Mouse (Mus musculus): ENCODE measurements around the gene Cpt1c. TPM values are rescaled to one million over a fixed set of nuclear protein-coding genes. Genes with fewer than 3 reads are reported as not detected.
"Not testable (repeated sequence)": the region's sequence is repeated elsewhere in the genome, so short reads cannot be mapped to it uniquely, and the experiment has no call there.

The Cpt1c gene
- polyA plus RNA-seq (2014; fragmentation: Nextera tagmentation; extraction: Ambion mirVana) = 26.3 and 27.2 TPM in 2 replicates

GRCm38 (mm10) chr7:44974383-44975116 lies at the start of gene Cpt1c:
Gene Cpt1c (minus strand): TSS chr7:44974851.
- Histone ChIP-seq H3K9me3 (ENCODE audit: control insufficient read depth, low read length) (no peaks in the 10 kb centered on the region), H3K27me3 (ENCODE audit: control insufficient read depth, insufficient read depth, low read length) (no peaks in the 10 kb centered on the region), H3K4me2 (ENCODE audit: low read depth, low read length, severe bottlenecking) (peak within 1 kb of the TSS; percentile 86), H3K36me3 (ENCODE audit: control insufficient read depth, insufficient read depth, low read length) (peaks cover 26% of the 10 kb centered on the region), H3K9ac (ENCODE audit: low read length) (peak within 1 kb of the TSS; percentile 72), H3K4me1 (replicated peaks; ENCODE audit: control insufficient read depth, insufficient read depth, low read length) (peaks cover 10% of the 10 kb centered on the region; the same call in 1 of the 2 replicates), H3K27ac (ENCODE audit: low read depth, low read length) (peak within 1 kb of the TSS; percentile 82), H3K4me3 (ENCODE audit: low read depth, low read length) (peak within 1 kb of the TSS; percentile 44)
- ATAC-seq (replicated peaks; ENCODE audit: low FRiP score) (peak; percentile 53), DNase-seq (ENCODE audit: low spot score) (peak; percentile 90)
- WGBS = 1% methylated on average over 22 of the region's 22 CpGs

DNA sequence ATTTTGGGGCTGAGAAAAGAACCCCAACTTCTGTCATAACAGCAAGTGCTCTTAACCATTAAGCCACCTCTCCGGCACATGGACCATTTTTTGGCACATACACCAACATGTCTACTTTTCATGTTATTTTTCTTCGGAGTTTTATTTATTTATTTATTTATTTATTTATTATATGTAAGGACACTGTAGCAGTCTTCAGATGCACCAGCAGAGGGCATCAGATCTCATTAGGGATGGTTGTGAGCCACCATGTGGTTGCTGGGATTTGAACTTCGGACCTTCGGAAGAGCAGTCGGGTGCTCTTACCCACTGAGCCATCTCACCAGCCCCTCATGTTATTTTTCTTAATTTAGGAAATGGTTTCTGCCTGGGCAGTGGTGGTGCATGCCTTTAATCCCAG lies 49.1 kb upstream of the Cpt1c start:
- H3K27ac ChIP-seq (ENCODE audit: low read depth, low read length); H3K4me1 ChIP-seq (replicated peaks; ENCODE audit: control insufficient read depth, insufficient read depth, low read length); ATAC-seq (replicated peaks; ENCODE audit: low FRiP score); H3K9ac ChIP-seq (ENCODE audit: low read length); H3K27me3 ChIP-seq (ENCODE audit: control insufficient read depth, insufficient read depth, low read length); H3K4me3 ChIP-seq (ENCODE audit: low read depth, low read length); H3K9me3 ChIP-seq (ENCODE audit: control insufficient read depth, low read length); H3K4me2 ChIP-seq (ENCODE audit: low read depth, low read length, severe bottlenecking); DNase-seq (ENCODE audit: low spot score): not testable (repeated sequence)
- 87% methylated on average over 5 of the region's 5 CpGs for WGBS
- peaks cover 13% of the 10 kb centered on the region for H3K36me3 ChIP-seq (ENCODE audit: control insufficient read depth, insufficient read depth, low read length)

GRCm38 (mm10) chr7:45020225-45020624 lies 45.6 kb upstream of the Cpt1c start:
- 79% methylated on average over 9 of the region's 9 CpGs for WGBS
- Histone ChIP-seq H3K4me2 (ENCODE audit: low read depth, low read length, severe bottlenecking) (no peak overlapping the region), H3K36me3 (ENCODE audit: control insufficient read depth, insufficient read depth, low read length) (no peaks in the 10 kb centered on the region), H3K9me3 (ENCODE audit: control insufficient read depth, low read length) (no peaks in the 10 kb centered on the region), H3K9ac (ENCODE audit: low read length) (no peak overlapping the region), H3K27ac (ENCODE audit: low read depth, low read length) (no peak overlapping the region), H3K4me1 (replicated peaks; ENCODE audit: control insufficient read depth, insufficient read depth, low read length) (peaks cover 8% of the 10 kb centered on the region; the same call in 1 of the 2 replicates), H3K4me3 (ENCODE audit: low read depth, low read length) (no peak overlapping the region), H3K27me3 (ENCODE audit: control insufficient read depth, insufficient read depth, low read length) (no peaks in the 10 kb centered on the region)
- ATAC-seq (replicated peaks; ENCODE audit: low FRiP score) = no peak
- no peak for DNase-seq (ENCODE audit: low spot score)

GRCm38 (mm10) chr7:45019031-45019571 lies 44.5 kb upstream of the Cpt1c start:
- WGBS = 39% methylated on average over 8 of the region's 8 CpGs
- H3K4me3 ChIP-seq (ENCODE audit: low read depth, low read length) = no peak overlapping the region
- no peak overlapping the region for H3K4me2 ChIP-seq (ENCODE audit: low read depth, low read length, severe bottlenecking)
- H3K9me3 ChIP-seq (ENCODE audit: control insufficient read depth, low read length) = no peaks in the 10 kb centered on the region
- ATAC-seq (replicated peaks; ENCODE audit: low FRiP score) (no peak), DNase-seq (ENCODE audit: low spot score) (no peak)
- no peaks in the 10 kb centered on the region for H3K27me3 ChIP-seq (ENCODE audit: control insufficient read depth, insufficient read depth, low read length)
- no peaks in the 10 kb centered on the region for H3K36me3 ChIP-seq (ENCODE audit: control insufficient read depth, insufficient read depth, low read length)
- H3K4me1 ChIP-seq (replicated peaks; ENCODE audit: control insufficient read depth, insufficient read depth, low read length) = peaks cover 12% of the 10 kb centered on the region; the same call in 1 of the 2 replicates
- no peak overlapping the region for H3K9ac ChIP-seq (ENCODE audit: low read length)
- no peak overlapping the region for H3K27ac ChIP-seq (ENCODE audit: low read depth, low read length)

DNA sequence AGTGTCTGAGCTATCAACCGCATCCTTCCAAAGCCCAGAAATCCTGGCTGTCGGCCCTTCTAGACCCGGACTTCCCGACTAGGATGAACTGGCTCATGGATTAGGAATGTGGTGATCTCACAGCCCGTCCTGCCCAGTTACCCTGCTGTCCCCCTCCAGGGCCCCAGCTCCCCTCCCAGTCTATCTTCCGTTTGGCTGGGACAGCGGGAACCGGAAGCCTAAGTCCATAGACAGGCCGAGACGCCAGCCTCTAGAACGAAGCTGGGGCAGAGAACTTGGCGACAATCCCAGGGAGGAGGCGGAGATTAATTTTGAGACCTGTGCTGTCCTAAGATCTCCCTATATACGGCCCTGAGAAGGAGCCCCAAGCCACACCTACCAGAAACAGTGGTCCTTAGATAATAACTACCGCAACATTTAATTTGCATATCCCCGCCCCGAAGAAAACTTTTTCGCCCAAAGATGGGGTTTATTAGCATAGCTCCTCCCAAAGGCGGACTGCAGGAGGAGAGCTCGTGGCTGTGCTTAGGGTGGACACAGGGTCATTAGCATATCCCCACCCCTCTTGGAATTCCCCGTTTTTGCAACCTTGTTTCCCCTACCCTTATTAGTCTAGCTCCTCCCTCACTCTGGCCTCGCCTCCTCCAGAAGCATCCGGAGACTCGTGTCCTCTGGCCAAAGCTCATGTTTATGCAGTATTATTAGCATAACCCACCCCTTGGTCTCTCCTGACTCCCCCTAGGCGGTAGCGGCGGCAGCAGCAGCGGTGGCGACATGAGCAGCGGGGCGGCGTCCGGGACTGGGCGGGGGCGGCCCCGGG lies 42.8 kb upstream of the Cpt1c start, which contains the start of gene Rras:
TSS of gene Rras (plus strand) at position 720 of the 820 bp plus-strand sequence.
- ATAC-seq (replicated peaks; ENCODE audit: low FRiP score) (peak; percentile 87), DNase-seq (ENCODE audit: low spot score) (peak; percentile 90)
- Histone ChIP-seq H3K4me1 (replicated peaks; ENCODE audit: control insufficient read depth, insufficient read depth, low read length) (peaks cover 12% of the 10 kb centered on the region; the same call in 1 of the 2 replicates), H3K9me3 (ENCODE audit: control insufficient read depth, low read length) (no peaks in the 10 kb centered on the region), H3K36me3 (ENCODE audit: control insufficient read depth, insufficient read depth, low read length) (peaks cover 6% of the 10 kb centered on the region; the same call in 1 of the 2 replicates), H3K4me2 (ENCODE audit: low read depth, low read length, severe bottlenecking) (peak within 1 kb of the TSS; percentile 99), H3K27ac (ENCODE audit: low read depth, low read length) (peak within 1 kb of the TSS; percentile 85), H3K27me3 (ENCODE audit: control insufficient read depth, insufficient read depth, low read length) (no peaks in the 10 kb centered on the region), H3K9ac (ENCODE audit: low read length) (peak within 1 kb of the TSS; percentile 69), H3K4me3 (ENCODE audit: low read depth, low read length) (peak within 1 kb of the TSS; percentile 96)
- under 1% methylated on average over 36 of the region's 36 CpGs for WGBS

- Histone ChIP-seq H3K4me1 (replicated peaks; ENCODE audit: control insufficient read depth, insufficient read depth, low read length) (peaks cover 12% of the 10 kb centered on the region; the same call in 1 of the 2 replicates), H3K9ac (ENCODE audit: low read length) (peak overlapping the region; percentile 53), H3K4me3 (ENCODE audit: low read depth, low read length) (peak overlapping the region; percentile 96), H3K9me3 (ENCODE audit: control insufficient read depth, low read length) (no peaks in the 10 kb centered on the region), H3K36me3 (ENCODE audit: control insufficient read depth, insufficient read depth, low read length) (peaks cover 12% of the 10 kb centered on the region), H3K27me3 (ENCODE audit: control insufficient read depth, insufficient read depth, low read length) (no peaks in the 10 kb centered on the region), H3K4me2 (ENCODE audit: low read depth, low read length, severe bottlenecking) (peak overlapping the region; percentile 99), H3K27ac (ENCODE audit: low read depth, low read length) (peak overlapping the region; percentile 85)
- whole genome bisulfite sequencing = 1% methylated on average over 4 of the region's 4 CpGs
- ATAC-seq (replicated peaks; ENCODE audit: low FRiP score) (no peak; the same call in 1 of the 2 replicates), DNase-seq (ENCODE audit: low spot score) (no peak)
These were observed 42.1 kb upstream of the Cpt1c start for GRCm38 (mm10) chr7:45016761-45017160.

DNA sequence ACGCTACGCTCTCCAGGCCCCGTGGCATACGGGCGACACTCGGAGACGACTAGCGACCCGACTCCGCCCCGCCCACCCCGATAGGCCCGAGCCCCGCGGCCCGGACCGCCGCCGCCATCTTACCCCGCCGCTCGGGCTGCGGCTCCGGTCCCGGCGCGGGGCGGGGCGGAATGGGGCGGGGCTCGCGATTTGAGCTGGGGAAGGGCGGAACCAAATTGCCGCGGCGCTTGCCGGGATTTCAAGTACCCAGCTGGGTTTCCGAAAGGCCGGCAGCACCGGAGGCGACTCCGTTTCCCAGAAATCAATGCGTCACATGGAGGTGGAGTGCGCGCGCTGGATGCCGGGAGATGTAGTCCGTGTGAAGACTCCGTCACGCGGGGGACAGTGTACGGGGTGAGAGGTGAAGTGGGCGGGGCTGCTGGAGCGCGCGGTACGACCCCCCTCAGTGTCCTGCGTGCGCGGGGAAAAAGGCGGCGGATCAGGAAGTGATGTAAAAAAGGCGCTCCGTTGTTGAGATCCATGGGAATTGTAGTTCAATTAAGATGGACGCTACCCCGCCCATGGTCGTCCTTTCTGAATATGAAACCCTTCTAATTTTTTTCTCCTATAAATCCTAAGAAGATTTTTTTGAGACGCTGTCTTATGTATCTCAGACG lies 41.4 kb upstream of the Cpt1c start, which contains the start of gene Scaf1:
TSS of gene Scaf1 (minus strand) at position 407 of the 656 bp plus-strand sequence.
- H3K4me2 ChIP-seq (ENCODE audit: low read depth, low read length, severe bottlenecking) = peak within 1 kb of the TSS; percentile 99
- H3K27ac ChIP-seq (ENCODE audit: low read depth, low read length) = peak within 1 kb of the TSS; percentile 85
- peaks cover 15% of the 10 kb centered on the region for H3K36me3 ChIP-seq (ENCODE audit: control insufficient read depth, insufficient read depth, low read length)
- H3K4me1 ChIP-seq (replicated peaks; ENCODE audit: control insufficient read depth, insufficient read depth, low read length) = peaks cover 12% of the 10 kb centered on the region; the same call in 1 of the 2 replicates
- no peaks in the 10 kb centered on the region for H3K9me3 ChIP-seq (ENCODE audit: control insufficient read depth, low read length)
- H3K27me3 ChIP-seq (ENCODE audit: control insufficient read depth, insufficient read depth, low read length) = no peaks in the 10 kb centered on the region
- peak within 1 kb of the TSS; percentile 93 for H3K9ac ChIP-seq (ENCODE audit: low read length)
- H3K4me3 ChIP-seq (ENCODE audit: low read depth, low read length) = peak within 1 kb of the TSS; percentile 96
- DNase-seq (ENCODE audit: low spot score) (peak; percentile 100), ATAC-seq (replicated peaks; ENCODE audit: low FRiP score) (peak; percentile 89)
- under 1% methylated on average over 67 of the region's 69 CpGs for WGBS

Measured in forebrain, embryonic 11.5 days (tissue).